Mouse (Mus musculus) thymus, adult 2 months (tissue): ENCODE results near the gene Gtdc1. TPM values are rescaled to one million over a fixed set of nuclear protein-coding genes. Genes with fewer than 3 reads are reported as not detected.

Experiments used
- DNase-seq: peaks from one replicate; pipeline ENCODE4 v3.0.0; 2021
- H3K27ac ChIP-seq: fragments of 200-500 bp; 2 replicates; pipeline ENCODE4 v1.5.1; 2012; ENCODE audit warnings: low read length, control low read depth; ENCODE audit not compliant: control insufficient read depth, insufficient read depth
- H3K27me3 ChIP-seq: fragments of 200-500 bp; 2 replicates; pipeline ENCODE4 v1.6.1; 2012; ENCODE audit warnings: mild to moderate bottlenecking, low read length, moderate library complexity, mixed read lengths; ENCODE audit not compliant: control insufficient read depth, insufficient read depth
- H3K36me3 ChIP-seq: fragments of 200-500 bp; 2 replicates; pipeline ENCODE4 v1.6.1; 2012; ENCODE audit warnings: mild to moderate bottlenecking, low read length, moderate library complexity; ENCODE audit not compliant: control insufficient read depth, insufficient read depth
- H3K4me1 ChIP-seq: fragments of 200-500 bp; replicated peaks from 2 replicates; pipeline ENCODE4 v1.6.1; 2012; ENCODE audit warnings: low read length; ENCODE audit not compliant: control insufficient read depth, insufficient read depth
- H3K4me3 ChIP-seq: fragments of 200-500 bp; 2 replicates; pipeline ENCODE4 v1.5.1; 2012; ENCODE audit warnings: mild to moderate bottlenecking, low read length, control low read depth, moderate library complexity; ENCODE audit not compliant: control insufficient read depth, insufficient read depth
- CTCF ChIP-seq: fragments of 200-500 bp; IDR thresholded peaks from 2 replicates; pipeline ENCODE4 v1.5.1; 2012; ENCODE audit warnings: mild to moderate bottlenecking, control low read depth, low read length, moderate library complexity, borderline replicate concordance; ENCODE audit not compliant: control insufficient read depth, poor library complexity, insufficient read depth; ENCODE audit errors: extremely low read depth
- POLR2A ChIP-seq: fragments of 200-500 bp; IDR thresholded peaks from 2 replicates; pipeline ENCODE4 v1.6.1; 2012; ENCODE audit warnings: mild to moderate bottlenecking, low read length, control low read depth, moderate library complexity; ENCODE audit not compliant: control insufficient read depth, poor library complexity, insufficient read depth; ENCODE audit errors: extremely low read depth
- WGBS: fragments of 180-500 bp; shearing (Covaris S2); methylation state at CpG from one replicate; pipeline ENCODE4 v1.1.7; 2018; 5-methylcytosine and 5-hydroxymethylcytosine counted together
- polyA plus RNA-seq: library from polyadenylated mRNA; depleted of rRNA; stranded (reverse); fragments of >200 nt; gene quantifications from 2 replicates; pipeline ENCODE4 v1.2.3, GENCODE M21; 2012

The Gtdc1 gene
- polyA plus RNA-seq, 1 experiment = 13.9 TPM

DNA sequence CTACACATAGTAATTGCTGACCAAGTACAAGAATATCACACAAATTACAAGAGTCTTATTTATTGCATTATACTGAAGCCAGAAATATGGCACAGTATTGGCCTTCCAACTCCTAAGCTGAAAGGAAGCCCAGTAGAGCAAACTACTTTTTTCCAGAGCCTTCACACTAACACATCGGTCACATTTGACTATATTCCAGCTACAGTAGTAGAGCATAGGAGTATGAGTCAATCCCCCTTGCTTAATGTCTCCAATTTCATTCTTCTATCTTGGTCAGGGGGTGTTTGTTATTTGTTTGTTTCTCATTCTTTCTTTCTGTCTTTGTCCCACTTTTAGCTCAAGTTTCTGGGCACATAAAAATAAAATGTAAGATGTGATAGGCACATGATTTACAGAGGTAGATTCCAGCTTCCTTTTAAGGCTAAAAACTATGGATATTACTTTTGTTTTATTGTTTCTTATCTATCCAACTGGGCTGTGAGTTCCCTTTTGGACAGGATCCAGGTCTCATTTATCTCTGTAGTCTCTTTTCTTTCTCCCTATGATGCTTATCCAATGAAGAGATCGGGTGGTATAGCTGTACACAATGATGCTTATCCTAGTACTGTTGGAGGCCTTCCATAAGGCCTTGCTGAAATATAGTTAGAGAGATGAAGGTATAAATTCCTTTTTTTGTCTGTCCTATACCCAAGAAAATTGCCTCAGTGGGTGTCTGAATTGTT lies 38.5 kb upstream of the Gtdc1 start:
- no peaks in the 10 kb centered on the region for H3K36me3 ChIP-seq
- no peak for DNase-seq
- no peak overlapping the region for H3K4me3 ChIP-seq
- no peak for TF ChIP-seq CTCF
- TF ChIP-seq POLR2A = no peak
- no peak overlapping the region for H3K27ac ChIP-seq
- H3K4me1 ChIP-seq = peaks cover 4% of the 10 kb centered on the region
- H3K27me3 ChIP-seq = no peaks in the 10 kb centered on the region
- WGBS = 87% methylated on average over 2 of the region's 2 CpGs

DNA sequence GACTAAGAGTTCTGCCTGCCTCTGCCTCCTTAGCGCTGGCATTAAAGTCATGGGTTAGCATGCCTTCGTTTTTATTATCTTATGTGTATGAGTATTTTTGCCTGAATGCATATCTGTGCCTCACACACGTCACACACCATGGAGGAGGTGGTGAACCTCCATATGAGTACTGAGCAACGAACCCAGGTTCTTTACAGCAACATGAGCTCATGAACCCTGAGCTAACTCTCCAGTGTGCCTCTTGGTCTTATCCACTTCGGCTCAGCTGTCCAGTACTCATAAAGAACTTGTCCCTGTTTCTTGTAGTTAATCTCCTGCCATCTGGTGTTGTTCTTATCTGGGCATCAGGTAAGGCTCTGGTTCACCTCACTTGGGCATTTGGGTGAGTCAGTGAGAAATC lies 35.2 kb upstream of the Gtdc1 start:
- 95% methylated on average over 5 of the region's 5 CpGs for WGBS
- Histone ChIP-seq H3K4me3 (no peak overlapping the region), H3K4me1 (peaks cover 10% of the 10 kb centered on the region), H3K36me3 (no peaks in the 10 kb centered on the region), H3K27ac (no peak overlapping the region), H3K27me3 (no peaks in the 10 kb centered on the region)
- DNase-seq = no peak
- TF ChIP-seq POLR2A = no peak
- TF ChIP-seq CTCF = no peak

DNA sequence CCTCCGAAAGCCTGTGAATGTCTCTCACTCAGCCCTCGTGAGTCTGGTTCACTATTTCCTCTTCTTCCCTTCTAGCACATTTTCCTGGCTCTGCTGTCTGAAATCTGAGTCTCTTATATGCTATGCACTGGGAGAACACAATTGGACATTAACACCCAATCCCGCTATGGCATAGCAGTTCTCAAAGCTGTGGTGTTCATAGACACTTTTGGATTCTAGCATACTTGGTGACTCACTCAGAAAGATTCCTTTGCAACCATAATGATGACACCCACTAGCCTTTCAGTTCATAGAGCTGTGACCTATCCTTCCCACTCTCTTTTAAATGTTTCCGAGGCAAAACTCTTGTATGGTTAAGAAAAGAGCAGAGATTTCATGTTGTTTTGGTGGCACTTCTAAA lies 33.7 kb upstream of the Gtdc1 start:
- DNase-seq = no peak
- Histone ChIP-seq H3K36me3 (no peaks in the 10 kb centered on the region), H3K27me3 (no peaks in the 10 kb centered on the region), H3K27ac (peak overlapping the region; percentile 20), H3K4me3 (no peak overlapping the region), H3K4me1 (peaks cover 10% of the 10 kb centered on the region)
- no peak for TF ChIP-seq POLR2A
- no peak for TF ChIP-seq CTCF
- WGBS = 88% methylated on average over 4 of the region's 4 CpGs

GRCm38 (mm10) chr2:44960561-44960960 lies 33.1 kb upstream of the Gtdc1 start:
- H3K36me3 ChIP-seq = no peaks in the 10 kb centered on the region
- no peak overlapping the region for H3K4me3 ChIP-seq
- no peak for TF ChIP-seq POLR2A
- TF ChIP-seq CTCF = no peak
- DNase-seq = peak; percentile 51
- peaks cover 10% of the 10 kb centered on the region for H3K4me1 ChIP-seq
- WGBS = 17% methylated on average over 3 of the region's 3 CpGs
- H3K27ac ChIP-seq = peak overlapping the region; percentile 20; the same call in 1 of the 2 replicates
- no peaks in the 10 kb centered on the region for H3K27me3 ChIP-seq

DNA sequence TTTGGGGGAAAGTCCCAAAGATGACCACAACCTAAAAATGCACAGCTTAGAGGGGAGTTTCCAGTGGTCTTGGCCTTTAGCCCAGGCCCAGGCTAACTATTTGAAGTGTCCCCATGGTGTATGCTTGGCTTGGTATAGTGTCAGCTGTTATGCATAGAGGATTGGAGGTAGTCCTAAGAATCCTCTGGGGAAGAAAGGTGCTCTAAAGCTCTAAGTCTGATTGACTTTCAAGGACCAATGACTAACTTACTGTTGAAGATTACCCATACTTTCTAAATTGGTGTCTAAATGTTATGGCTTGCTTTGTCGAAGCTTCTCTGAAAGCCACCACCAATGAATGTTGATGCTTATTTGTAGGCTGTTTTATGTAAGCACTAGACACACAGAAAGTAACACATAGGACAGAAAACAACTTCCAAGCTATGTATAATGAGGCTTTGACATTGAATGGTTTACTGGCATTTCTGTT lies 29.9 kb upstream of the Gtdc1 start:
- no peak overlapping the region for H3K27ac ChIP-seq
- peaks cover 12% of the 10 kb centered on the region for H3K4me1 ChIP-seq
- no peaks in the 10 kb centered on the region for H3K36me3 ChIP-seq
- no peaks in the 10 kb centered on the region for H3K27me3 ChIP-seq
- no peak overlapping the region for H3K4me3 ChIP-seq
- DNase-seq = no peak
- WGBS = 92% methylated on average over 1 of the region's 1 CpGs
- TF ChIP-seq POLR2A (no peak), CTCF (no peak)

- no peak for TF ChIP-seq CTCF
- TF ChIP-seq POLR2A = no peak
- no peak overlapping the region for H3K4me3 ChIP-seq
- H3K4me1 ChIP-seq = peaks cover 12% of the 10 kb centered on the region
- no peaks in the 10 kb centered on the region for H3K36me3 ChIP-seq
- no peaks in the 10 kb centered on the region for H3K27me3 ChIP-seq
- no peak for DNase-seq
- WGBS = 92% methylated on average over 3 of the region's 3 CpGs
- no peak overlapping the region for H3K27ac ChIP-seq
Measured at GRCm38 (mm10) chr2:44956232-44956631, 28.8 kb upstream of the Gtdc1 start.

DNA sequence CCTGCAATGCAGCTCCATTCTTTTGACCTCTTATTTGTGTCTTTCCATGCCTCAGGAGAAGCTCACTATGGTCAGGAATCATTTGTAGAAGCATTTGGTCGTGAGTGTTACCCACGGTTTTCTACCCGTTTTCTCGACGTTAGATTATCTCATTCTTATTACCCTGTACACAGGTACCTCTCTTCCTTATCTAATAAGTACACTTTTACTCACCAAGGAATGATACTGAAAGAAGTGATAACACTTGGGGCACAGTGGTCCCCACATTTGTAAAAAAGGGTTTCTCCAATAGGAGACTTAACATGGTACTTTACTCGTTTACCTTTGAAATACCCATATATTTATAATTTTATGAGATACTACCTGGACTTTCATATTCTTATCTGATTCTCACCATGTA lies 28.0 kb upstream of the Gtdc1 start:
- Histone ChIP-seq H3K27ac (no peak overlapping the region), H3K4me3 (no peak overlapping the region), H3K27me3 (no peaks in the 10 kb centered on the region), H3K36me3 (no peaks in the 10 kb centered on the region), H3K4me1 (peaks cover 8% of the 10 kb centered on the region)
- 97% methylated on average over 6 of the region's 6 CpGs for WGBS
- DNase-seq = no peak
- no peak for TF ChIP-seq CTCF
- TF ChIP-seq POLR2A = no peak
